Mouse (Mus musculus): ENCODE results near the gene Ptpra. TPM values are rescaled to one million over a fixed set of nuclear protein-coding genes. Genes with fewer than 3 reads are reported as not detected.
A peak's percentile ranks its signal among the peaks of the same experiment; 100 is the strongest.

The Ptpra gene
- 100 to 1,000 TPM; 117 to 143 TPM for total RNA-seq (2021)
- long read RNA-seq, experiment 1, full-length matches to known transcripts, result 53 of 101 reads
- long read RNA-seq, experiment 1, partial matches to known transcripts, result 17 of 101 reads
- long read RNA-seq, experiment 1, other reads (novel, unspliced or antisense), result 31 of 101 reads
- long read RNA-seq, experiment 2, full-length matches to known transcripts, result 22 of 31 reads
- long read RNA-seq, experiment 2, partial matches to known transcripts, result 3 of 31 reads
- long read RNA-seq, experiment 2, other reads (novel, unspliced or antisense), result 6 of 31 reads

DNA sequence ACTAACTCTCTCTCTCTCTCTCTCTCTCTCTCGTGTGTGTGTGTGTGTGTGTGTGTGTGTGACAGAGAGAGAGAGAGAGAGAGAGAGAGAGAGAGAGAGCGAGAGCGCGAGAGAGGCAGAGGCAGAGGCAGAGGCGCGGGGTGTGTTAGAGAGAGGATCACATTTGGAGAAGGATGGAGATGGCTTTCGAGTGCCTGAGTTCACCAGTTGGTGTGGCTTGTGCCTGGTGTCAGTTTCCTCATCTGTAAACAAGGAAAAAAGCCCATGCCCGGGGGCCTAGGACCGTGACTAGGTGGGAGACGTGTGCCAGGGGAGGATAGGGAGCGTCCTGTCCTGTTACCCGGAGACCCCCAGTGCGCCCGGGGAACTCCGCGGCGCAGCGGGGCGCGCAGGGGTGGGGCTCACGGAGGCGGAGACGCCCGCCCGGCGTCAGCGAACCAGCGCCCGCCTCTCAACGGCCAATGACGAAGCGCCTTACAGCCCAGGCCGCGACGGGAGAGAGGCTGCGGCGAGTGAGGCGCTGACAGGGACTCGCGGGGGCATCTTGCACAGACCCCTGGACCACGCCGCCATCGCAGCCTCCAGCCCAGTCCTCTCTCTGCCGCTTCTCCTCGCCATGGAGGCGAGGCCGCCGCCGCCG lies at the start of gene Ptpra:
Ptpra (plus strand) TSS at position 485 of the 640 bp plus-strand sequence.
- DNase-seq, result peak; percentile 94 to 95

DNA sequence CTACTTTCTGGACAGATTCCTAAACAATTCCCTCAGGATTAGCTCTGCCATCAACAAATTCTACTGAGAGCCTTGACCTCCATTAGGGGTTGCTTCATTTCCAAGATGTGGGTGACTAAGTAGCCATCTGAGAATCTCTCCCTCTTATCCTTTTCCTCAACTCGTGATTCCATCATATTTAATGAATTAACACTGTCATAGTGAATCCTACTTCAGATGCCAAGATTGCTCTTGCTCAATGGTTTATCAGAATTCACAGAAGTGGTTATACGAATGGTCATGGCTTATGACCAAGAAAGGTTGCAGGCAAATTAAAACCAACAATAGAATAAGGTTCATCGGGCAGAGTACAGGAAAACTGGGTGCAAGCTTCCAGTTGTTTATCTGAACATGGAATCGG lies 48.2 kb upstream of the Ptpra start:
- no peak for DNase-seq

- DNase-seq, result no peak
These were observed 45.1 kb upstream of the Ptpra start, which contains the start of the genes Gm28372 and 1700020A23Rik for GRCm38 (mm10) chr2:130404939-130405338. Gm28372 (plus strand) TSS chr2:130405239. 1700020A23Rik (plus strand) TSS chr2:130405259.

- DNase-seq, result no peak
These were observed 43.9 kb upstream of the Ptpra start, which contains the start of gene Tmem239 for GRCm38 (mm10) chr2:130406178-130406577. Tmem239 (plus strand) TSS chr2:130406478.

- no peak for DNase-seq
These were observed 41.9 kb upstream of the Ptpra start for GRCm38 (mm10) chr2:130408194-130408593.

DNA sequence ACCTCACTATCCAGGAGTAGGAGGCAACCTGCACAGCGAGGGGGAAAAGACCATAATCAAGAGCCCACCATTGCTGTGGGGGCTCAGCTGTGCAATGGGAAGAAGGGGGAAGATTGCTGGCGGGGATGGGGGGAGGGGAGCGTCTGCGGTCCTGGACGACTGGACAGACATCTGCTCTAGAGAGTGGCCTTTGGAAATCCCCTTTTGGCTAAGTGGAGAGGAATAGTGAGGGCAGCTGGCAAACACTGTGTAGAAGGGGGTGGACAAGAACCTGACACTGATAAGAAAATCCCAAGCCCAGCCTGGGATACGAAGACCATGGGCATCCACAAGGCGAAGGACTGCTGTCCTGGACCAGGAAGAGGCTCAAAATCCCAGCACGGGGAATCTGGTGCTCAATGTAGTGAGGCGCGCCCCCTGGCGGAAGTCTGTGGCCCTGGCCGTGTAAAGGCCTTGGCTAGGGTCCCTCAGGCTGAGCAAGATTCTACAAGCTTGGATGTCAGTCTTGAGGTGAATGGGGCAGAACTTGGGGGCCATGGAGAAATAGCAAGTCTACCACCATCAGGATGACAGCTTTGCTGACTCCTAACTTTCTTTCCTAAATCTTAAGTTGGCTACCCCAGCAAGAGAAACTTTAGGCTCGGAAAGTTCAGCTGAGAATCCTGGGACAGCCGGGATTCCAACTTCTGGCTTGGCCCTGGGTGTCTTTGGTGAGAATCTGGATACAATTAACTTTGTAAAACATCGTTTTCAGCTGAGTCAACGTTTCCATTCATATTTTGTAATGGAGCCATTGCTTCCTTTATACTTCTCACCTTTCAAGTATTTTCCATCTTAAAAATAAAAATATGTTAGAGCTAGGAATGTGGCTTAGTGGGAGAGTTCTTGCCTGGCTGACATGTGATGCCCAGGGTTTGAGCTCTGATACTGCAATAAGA lies 38.3 kb upstream of the Ptpra start:
- DNase-seq, result peak; percentile 89 to 92

- no peak for DNase-seq
These were observed 37.3 kb upstream of the Ptpra start for GRCm38 (mm10) chr2:130412775-130413174.

GRCm38 (mm10) chr2:130414094-130414856 lies 35.8 kb upstream of the Ptpra start:
- no peak for DNase-seq

GRCm38 (mm10) chr2:130421781-130422620 lies 28.1 kb upstream of the Ptpra start:
- no peak for DNase-seq

DNA sequence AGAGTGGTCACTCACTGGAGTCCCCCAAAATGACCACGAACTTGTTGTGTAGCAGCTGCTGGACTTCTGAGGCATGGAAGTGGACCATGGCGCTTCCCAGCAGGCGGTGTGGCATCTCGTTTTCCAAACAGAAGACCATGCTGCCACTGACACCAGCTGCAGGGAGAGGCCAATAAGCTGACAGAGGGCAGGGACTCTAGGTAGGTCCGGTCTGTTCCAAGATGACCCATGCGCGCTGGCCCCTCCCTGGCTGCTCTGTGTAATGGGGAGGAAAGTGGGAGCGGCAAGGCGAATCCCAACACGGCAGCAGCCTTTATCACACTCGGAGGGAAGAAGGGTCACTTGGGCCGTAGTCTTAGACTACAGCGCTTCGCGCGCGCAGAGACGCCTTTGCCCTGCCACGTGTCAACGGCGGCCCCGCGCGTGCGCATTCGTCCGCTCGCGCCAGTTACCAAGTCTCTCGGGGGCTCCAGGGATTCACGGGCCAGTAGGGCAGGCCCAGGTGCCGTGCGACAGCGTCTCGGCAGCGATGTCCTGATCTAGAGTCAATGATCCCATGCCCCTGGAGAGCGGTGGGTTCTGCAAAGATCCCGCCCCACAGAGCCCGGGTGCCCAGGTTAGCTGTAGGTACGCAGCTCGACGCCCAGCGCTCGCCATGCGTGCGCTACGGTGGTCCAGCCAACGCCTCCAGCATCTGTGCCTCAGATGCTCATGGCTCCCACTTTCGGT lies 26.5 kb upstream of the Ptpra start:
- peak; percentile 81 to 88 for DNase-seq

DNA sequence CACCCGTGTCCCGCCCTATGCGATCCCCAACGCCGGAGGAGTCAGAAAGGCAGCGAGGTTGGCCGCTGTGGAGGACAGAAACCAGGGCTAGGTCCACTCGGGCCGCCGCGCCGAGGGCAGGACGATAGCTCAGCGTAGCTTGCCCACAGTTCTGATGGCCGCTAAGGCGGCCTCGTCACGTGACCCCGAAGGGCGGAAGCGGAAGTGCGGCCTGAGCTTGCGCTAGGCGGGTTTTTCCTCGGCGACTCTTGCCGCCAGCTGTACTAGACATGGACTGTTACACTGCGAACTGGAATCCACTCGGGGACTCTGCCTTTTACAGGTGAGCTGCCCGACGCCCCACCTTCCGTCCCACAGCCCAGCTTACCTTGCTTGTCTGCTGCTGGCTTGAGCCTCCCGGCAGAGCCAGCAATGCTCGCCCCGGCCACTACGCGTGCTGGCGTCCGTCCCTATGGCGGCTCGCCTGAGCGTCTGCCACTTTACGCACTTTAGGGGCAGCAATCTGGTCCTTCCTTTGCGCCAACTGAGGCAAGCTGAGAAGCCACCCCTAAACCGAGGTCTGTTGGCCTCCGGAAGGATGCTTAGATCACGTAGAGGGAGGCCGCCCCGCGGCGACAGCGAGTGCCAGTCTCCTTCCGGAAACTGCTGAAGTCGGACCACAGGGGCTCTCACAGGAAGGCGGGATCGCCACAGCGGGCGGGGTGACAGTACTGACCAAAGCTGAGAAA lies 25.8 kb upstream of the Ptpra start, which contains the start of the genes Vps16 and Pced1a:
Vps16 (plus strand) TSS at position 214 of the 728 bp plus-strand sequence.
Pced1a (minus strand) TSS at position 576 of the 728 bp plus-strand sequence.
- DNase-seq, result peak; percentile 96 to 97

DNA sequence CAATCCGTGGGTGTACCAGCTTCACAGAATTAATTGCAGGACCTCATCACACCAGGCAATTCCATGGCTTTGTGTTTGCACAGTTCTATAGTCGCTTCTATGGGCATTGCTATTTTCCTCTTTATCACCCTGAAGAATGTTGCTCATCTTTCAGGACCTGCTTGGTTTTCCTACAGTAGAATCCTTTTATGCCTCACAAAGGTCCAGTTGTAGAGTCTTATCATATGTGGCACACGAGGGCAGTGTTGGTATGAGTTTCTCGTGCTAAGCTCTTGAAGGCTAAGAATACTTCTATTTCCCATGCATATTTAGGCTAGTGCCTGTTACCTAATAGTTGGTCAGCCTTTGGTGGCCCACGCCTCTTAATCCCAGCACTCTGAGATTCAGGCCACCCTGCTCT lies 25.0 kb upstream of the Ptpra start:
- DNase-seq, result no peak

GRCm38 (mm10) chr2:130429851-130430250 lies 20.2 kb upstream of the Ptpra start:
- DNase-seq, result no peak

DNA sequence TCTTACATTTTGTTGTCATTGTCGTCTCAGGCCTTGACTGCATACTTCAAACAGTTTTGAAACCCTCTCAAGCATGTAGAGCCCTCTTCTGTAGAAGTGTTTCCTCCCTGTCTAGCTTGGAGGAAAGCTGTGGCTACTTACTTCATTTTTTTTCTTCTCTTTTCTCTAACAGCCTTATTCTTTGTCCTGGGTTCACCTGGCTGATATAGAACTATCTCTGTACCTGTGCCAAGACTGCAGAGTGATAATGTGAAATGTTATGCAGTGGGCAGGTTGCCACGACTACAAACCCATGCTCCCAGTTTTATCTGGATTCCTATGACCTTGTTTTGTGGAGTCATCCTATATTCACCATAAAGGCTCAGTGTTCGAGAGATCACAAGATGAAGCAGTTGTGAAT lies 19.6 kb upstream of the Ptpra start:
- DNase-seq, result no peak

- DNase-seq, result no peak
These were observed 17.9 kb upstream of the Ptpra start for GRCm38 (mm10) chr2:130432157-130432556.

DNA sequence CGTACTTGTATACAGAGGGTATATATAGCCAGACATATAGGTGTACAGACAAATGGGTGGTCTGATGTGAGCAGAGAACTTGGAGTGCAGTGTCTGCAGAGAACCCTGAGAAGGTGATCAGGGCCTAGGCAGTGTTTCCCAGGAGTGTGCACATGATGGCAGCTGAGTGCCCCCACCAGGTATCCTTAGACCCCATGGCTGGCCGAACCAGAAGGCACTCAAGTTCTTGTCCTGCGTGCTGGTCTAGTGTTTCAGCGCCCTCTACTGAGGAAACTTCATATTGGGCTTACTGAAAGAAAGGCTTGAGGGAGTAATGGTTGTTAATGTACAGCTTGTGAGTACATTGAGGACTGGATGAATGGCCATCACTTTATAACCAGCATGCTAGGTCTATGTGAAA lies 16.9 kb upstream of the Ptpra start:
- peak in 1 of 2 experiments; percentile 53 for DNase-seq

DNA sequence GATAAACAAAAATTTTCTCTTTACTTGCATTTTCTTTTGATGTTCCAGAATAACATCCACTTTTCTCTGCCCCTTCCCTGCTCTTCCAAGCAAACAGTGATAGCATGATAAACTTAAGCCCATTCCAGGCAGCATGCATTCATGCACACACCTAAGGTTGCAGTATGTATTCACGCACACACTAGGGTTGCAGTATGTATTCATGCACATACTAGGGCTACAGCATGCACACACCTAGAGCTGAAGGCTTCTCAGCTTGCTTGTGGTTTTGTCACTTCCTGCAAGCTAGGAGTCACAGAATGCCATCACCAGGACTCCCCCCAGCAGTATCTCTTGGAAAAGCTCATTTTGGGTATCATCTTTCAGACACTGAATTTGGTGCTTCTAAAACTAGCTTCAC lies 13.3 kb upstream of the Ptpra start:
- no peak for DNase-seq

GRCm38 (mm10) chr2:130438861-130439260 lies 11.2 kb upstream of the Ptpra start:
- no peak for DNase-seq

GRCm38 (mm10) chr2:130439840-130440480 lies 10.1 kb upstream of the Ptpra start:
- no peak for DNase-seq
